Mouse (Mus musculus) adrenal gland, postnatal 25 days (tissue): ENCODE data around the gene Rbm45. TPM values are rescaled to one million over a fixed set of nuclear protein-coding genes. Genes with fewer than 3 reads are reported as not detected.

Experiments used
- DNase-seq: peaks from one replicate; pipeline ENCODE4 v3.0.0; 2021; ENCODE audit warnings: mixed read lengths
- total RNA-seq: library from RNA; stranded (reverse); gene quantifications from 2 replicates; pipeline ENCODE4 v1.2.3, GENCODE M21; 2021

The Rbm45 gene
- total RNA-seq, 1 experiment from 2014 or later = 61.7 TPM

DNA sequence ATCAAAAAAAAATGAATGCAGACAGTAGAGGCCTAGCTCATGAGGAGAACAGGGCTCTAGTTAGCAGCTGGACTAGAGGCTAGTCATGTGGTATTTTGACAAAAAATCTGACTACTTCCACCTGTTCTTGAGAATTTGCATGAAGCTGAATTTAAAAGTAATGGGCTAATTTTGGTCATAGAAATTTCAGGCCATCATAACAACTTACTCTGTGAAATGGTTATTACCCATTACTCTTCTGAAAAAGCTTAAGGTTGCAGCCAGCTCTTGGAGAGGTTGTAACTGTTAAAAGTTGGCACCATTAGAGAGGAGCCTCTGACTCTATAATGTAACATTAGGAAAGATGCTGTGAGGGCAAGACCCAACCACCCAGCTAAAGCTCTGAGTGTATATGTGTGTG lies 16.7 kb downstream of the Rbm45 start:
- DNase-seq = no peak

DNA sequence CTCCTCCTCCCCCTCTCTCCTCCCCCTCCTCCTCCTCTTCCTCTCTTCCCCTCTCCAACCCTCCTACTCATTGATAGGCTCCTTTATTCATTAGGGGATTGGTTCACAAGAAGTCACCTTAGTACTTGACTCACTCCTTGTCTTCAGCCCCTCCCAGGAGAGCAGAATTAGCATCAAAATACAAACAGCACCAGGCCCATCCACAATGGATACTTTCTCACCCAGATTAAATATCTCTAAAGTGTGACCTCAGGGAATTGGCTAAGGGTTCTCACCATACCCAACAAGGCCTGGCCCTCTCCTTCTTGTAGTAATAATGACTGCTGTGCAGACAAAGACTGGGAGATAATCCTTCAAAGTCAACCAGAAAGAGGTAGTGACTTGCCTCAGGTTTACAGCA lies 30.4 kb downstream of the Rbm45 start:
- no peak for DNase-seq

DNA sequence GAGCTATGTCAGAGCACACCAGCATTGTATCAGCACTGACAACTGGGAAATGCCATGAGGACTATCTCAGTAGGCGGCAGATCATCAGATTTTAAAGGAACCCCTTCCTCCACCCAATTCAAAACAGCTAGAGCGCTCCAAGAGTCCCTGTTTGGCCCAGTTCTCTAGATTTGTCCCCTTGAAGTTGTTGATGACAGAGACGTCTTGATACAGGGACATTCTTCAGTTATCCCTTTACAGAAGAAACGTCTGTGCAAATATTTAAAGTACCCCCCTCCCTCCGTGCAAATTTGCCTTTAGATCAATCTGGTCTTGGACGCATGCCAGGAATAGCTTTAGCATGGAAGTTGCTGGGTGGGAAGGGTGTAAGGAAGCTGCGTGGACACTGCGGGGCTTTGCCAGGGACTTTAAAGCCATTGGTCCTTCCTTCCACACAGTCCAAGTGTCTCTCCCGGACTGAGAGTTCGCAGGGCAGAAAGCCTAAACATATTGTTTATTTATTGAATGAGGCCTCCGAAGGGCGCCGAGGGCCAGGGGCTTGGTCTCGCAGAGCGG lies 35.9 kb downstream of the Rbm45 start:
- no peak for DNase-seq

DNA sequence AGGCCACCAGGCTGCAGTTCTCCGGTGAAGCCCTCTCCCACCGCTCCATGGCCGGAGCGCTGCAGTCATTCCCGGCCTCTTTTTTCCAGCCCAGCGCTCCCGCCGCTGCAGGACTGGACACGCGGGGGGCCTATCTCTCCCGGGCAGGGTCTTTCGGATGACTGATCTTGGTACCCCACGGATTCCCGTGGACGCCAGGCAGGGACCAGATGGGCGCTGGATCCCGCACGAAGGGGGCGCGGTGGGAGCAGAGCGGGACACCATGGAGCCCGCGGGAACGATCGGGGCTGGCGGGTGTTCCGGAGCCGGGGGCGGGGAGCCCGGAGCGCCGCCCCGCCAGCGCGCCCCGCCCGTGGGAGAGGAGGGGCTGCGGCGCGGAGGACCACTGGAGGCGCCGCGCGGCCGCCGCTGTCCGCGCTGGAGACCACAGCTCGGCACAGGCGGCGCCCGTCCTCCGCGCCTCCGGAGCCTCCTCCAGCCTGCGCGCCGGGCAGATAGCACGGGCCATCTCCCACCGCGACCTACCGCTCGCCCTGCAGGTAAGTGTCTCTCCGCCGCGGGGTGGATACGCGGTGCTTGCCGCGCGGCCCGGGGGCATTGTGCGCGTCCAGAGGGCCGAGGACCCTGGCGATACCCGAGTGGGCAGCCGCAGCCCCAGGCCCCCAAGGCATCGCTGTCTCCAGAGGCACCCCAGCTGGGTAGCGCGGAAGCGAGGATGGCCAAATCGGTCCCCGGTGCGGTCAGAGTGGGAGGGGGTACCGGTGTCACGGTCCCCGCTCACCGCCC lies 36.6 kb downstream of the Rbm45 start, which contains the start of gene Osbpl6:
Gene Osbpl6 (plus strand): TSS at position 358 of the 786 bp plus-strand sequence.
- peak; percentile 85 for DNase-seq

DNA sequence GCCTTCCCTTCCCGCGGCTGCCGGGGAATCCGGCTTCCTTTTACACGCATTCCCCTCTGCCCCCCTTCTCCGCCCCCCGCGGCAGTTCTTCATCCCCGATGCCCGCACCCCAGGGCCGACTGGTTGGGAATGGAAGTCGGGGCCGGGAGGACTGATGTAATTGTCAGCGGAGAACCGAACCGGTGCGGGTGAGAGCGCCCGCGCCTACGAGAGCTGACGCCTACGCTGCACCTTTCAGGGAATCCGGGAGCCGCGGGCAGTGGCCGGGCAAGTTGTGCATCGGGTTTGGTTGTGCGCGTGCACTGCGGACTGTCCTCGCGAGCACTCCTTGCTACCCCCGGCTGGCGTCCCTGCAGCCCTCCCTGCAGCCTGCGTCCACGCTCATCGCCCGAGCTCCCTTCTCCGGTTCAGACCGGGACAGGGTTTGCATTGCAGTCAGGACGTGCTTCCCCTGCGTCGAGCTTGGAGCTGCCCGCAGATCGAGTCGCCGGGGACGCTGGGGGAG lies 37.2 kb downstream of the Rbm45 start:
- DNase-seq = peak; percentile 63

DNA sequence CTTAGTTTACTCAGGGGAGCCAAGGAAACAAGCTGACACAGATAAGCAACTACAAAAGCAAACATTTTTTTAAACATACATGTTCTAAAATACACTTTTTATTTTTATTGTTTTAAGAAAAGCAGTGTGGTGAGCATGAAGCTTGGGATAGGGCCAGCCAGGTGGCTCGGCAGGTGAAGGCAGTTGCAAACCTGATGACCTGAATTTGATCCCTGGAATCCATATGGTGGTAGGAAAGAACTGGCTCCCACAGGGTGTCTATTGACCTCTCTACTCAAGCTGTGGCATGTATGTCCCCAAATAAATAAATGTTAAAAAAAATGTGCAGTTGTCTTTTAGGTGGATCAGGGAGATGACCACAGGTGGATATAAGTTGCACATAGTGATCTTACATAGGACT lies 39.7 kb downstream of the Rbm45 start:
- no peak for DNase-seq

DNA sequence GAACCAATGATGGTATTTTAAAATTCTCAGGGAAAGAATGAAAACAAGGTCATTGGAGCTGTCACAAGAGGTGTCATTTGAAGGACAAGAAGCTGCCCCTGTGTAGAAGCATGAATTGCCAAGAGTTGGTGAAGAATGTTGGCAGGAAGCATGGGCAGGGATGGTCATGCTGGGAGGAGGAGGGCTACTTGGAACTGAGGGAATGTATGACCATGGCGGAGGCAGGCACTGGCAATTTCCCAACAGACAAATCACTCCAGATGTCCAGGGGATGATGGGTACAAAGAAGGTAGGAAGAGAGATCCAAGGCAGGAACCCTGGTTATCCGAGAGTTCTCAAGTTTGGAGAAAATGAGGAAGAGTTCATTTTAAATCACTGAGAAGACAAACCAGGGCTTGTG lies 40.2 kb downstream of the Rbm45 start:
- no peak for DNase-seq

DNA sequence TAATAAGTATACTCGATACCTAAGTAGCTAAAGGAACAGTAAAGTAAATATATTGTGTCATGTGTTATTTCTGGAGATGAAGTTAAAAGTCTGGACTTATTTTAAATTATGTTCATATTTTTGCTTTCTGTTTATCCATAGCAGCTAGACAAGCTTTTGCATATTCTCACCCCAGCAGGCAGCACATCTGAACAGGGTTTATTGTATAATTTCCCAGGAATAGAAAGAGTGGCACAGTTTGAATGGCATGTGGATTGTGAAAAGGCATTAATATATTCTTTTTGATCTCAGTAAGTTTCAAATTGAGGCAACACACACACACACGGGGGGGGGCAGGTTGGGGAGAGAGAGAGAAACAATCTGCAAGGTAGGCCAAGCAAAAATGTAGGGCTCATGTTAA lies 43.1 kb downstream of the Rbm45 start:
- DNase-seq = no peak

DNA sequence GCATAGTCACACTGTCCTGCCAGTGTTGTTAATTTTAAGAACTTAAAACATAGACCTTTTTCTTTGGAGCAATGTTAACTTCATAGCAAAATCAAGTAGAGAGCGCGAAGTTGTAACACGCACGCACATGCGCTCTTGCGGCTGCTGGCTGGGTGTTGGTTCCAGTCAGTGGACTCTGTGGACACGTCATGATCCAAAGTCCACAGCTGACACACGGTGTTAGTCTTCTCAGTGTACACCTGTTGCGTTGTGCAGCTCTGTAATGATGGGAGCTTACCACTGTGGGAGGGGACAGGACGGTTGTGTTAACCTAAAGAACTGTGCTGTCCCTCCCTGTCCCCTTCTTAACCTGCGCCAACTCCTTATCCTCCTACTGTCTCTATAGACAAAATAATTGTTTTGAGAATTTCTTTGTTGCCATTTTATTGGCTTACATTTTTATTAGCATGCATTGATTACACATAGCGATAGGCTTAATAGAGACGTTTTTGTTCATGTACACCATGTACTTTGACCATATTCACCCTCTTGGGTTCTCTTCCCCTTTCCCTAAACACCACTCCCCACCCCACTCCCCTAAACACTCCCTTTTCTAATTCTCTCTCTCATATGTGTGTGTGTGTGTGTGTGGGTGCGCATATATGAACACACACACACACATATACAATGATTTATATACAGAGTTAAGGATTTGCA lies 47.8 kb downstream of the Rbm45 start:
- no peak for DNase-seq

DNA sequence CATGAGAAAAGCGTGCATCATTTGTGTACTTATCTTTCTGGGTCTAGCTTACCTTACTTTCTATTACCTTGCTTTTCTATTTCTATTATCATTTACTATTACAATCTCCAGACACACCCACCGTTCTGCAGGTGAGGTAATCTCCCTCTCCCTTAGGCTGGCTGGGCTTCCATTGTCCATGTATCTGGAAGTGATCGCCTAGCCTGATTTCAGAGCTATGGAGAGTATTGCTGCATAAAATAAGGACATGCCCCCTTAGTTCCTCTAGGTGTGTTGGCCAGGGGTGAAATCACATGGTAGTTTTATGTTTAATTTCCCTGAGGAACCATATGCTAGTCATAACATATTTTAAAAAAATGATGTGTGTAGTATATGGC lies 48.3 kb downstream of the Rbm45 start:
- DNase-seq = no peak

DNA sequence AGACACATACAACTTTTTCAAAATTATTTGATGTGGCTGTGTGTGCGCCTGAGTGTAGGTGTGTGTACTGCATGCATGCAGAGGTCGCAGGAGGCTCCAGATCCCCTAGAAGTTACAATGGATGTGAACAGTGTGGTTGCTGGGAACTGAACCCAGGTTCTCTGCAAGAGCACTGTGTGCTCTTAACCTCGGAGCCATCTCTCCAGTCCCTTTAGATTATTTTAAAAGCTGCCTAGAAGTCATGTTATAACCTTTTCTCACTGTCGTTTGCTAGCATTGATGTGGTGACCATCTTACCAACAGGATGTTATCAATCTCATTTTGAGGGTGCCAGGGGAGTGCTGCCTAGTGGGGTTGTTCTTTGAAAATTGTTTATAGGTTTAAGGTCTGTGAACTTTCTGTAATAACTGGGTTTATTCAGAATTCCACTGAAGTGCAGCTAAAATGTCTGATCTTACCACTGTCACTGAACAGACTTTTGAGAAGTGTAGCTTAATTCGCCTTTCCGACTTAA lies 51.7 kb downstream of the Rbm45 start:
- DNase-seq = no peak

DNA sequence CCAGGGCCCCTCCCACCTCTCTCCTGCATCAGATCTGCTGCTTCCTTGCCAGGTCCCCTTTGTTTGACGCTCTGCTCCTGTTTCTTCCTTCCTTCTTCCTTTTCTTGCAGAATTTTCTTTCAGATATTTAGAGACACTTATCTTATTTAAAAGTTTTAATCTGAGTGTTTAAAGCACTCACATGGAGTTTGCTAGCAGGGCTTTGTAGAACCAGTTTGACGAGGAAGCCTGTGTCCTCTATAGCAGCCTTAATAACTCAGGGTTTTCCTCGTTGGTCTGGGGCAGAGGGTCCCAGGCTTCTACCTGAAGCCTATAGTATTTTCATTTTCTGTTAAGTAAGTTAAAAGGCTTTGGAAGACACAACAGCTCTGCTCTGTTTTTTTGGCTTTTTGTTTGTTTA lies 57.0 kb downstream of the Rbm45 start:
- DNase-seq = no peak

DNA sequence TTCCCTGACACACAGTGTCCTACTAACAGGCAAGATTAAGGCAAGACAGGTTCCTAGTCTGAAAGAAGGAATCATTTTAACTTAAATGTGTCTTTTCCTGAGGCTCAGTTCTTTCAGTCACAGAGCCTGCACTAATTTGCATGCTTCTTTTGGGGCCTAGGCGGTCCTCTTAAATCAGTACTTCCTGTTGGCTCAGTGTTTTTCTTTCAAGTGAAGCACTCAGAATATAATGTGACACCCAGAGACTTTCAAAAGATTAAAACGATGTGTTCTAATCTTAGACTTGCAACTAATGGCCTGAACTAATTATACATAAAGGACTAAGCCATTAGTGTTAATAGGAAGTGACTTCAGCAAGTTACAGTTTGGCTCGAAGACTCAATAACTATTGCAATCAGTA lies 59.5 kb downstream of the Rbm45 start:
- DNase-seq = no peak

DNA sequence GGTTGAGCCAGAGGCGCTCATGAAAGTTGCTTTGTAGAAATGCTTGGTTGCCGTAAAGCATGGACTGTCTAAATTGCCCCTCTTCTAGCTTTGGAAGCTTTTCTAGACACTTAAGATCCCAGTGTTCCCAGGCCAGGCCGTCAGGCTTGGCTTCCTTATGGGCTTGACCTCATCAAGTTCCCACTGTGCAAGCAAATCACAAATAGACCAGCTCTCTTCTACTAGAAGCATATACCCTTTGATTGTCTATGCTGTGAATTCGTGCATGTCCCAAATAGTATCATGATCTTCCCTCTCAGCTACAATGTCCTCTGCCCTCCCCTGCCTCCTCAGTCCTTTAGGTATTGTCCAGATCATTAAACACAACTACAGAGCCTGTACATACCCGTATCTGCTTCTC lies 60.1 kb downstream of the Rbm45 start:
- DNase-seq = no peak

DNA sequence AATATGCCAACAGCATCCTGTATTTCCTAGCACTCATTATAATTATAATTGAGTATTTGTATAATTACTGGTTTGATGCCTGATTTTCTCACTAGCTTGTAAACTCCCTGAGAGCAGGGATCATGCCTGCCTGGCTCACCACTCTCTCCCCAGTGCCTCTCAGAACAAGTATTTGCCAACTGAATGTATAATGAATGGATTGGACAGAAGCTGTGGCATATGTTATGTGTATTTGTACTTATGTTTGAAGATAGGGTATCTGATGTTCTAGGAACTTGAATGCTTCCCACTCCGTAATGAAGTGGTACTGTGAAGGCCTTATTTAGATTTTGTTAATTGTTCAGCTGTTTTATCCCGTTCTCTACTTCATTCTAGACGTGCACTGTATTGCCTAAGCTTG lies 60.8 kb downstream of the Rbm45 start:
- DNase-seq = no peak

Other genes starting within 250 kb of the Rbm45 start
- 0.30 TPM in 1 of 2 replicates, not detected in the other for gene Pde11a, start 31.2 kb upstream of the Rbm45 start, total RNA-seq
- gene Cyct, start 9.5 kb upstream of the Rbm45 start, total RNA-seq = not detected in 2 replicates
- 23.9 and 31.9 TPM in 2 replicates for gene Osbpl6, start 36.5 kb downstream of the Rbm45 start, total RNA-seq